Mouse (Mus musculus): ENCODE measurements around the gene Gm10065. TPM values are rescaled to one million over a fixed set of nuclear protein-coding genes. Genes with fewer than 3 reads are reported as not detected.

Gene Gm10065
- total RNA-seq (2023) = not detected in 2 replicates

GRCm38 (mm10) chr13:21478759-21479670, at the start of gene Gm10065, which contains the start of gene Zkscan4:
Gene Gm10065 (minus strand): TSS chr13:21479441.
Gene Zkscan4 (plus strand): TSS chr13:21478907.

GRCm38 (mm10) chr13:21501182-21501581, 21.9 kb upstream of the Gm10065 start, which contains the start of gene Gm11273:
Gene Gm11273 (minus strand): TSS chr13:21501418.

GRCm38 (mm10) chr13:21495080-21495479, 15.8 kb upstream of the Gm10065 start, which contains the start of gene AK157302:
Gene AK157302 (plus strand): TSS chr13:21495223.

GRCm38 (mm10) chr13:21468061-21469019, 10.9 kb downstream of the Gm10065 start, which contains the start of gene Nkapl:
Gene Nkapl (minus strand): TSS chr13:21468509.

GRCm38 (mm10) chr13:21453449-21453848, 25.8 kb downstream of the Gm10065 start, which contains the start of gene Zscan26:
Gene Zscan26 (minus strand): TSS chr13:21453730.

GRCm38 (mm10) chr13:21440503-21441206, 38.6 kb downstream of the Gm10065 start, which contains the start of gene Pgbd1:
Gene Pgbd1 (minus strand): TSS chr13:21441058.

Other genes with a start within 250 kb of the Gm10065 start
- not detected in 2 replicates for gene Gpx5, start 186.7 kb downstream of the Gm10065 start, total RNA-seq (2023)
- not detected in 2 replicates for gene Gpx6, start 167.3 kb downstream of the Gm10065 start, total RNA-seq (2023)
- not detected in 2 replicates for gene Olfr1367, start 132.5 kb downstream of the Gm10065 start, total RNA-seq (2023)
- 1.3 and 2.0 TPM in 2 replicates for gene Zscan12, start 116.6 kb downstream of the Gm10065 start, total RNA-seq (2023)
- 20.2 and 21.4 TPM in 2 replicates for gene Zkscan3, start 76.7 kb downstream of the Gm10065 start, total RNA-seq (2023)
- 0.44 TPM in 1 of 2 replicates, not detected in the other for gene Pgbd1, start 38.4 kb downstream of the Gm10065 start, total RNA-seq (2023)
- gene Zscan26, start 25.7 kb downstream of the Gm10065 start, total RNA-seq (2023) = 5.4 and 6.6 TPM in 2 replicates
- gene Nkapl, start 10.9 kb downstream of the Gm10065 start, total RNA-seq (2023) = not detected in 2 replicates
- not detected in 2 replicates for gene Zkscan4, start 534 bp downstream of the Gm10065 start, total RNA-seq (2023)
- gene AK157302, start 15.8 kb upstream of the Gm10065 start, total RNA-seq (2023) = 4.7 and 5.3 TPM in 2 replicates
- 9.1 and 10.0 TPM in 2 replicates for gene Gm11273, start 22.0 kb upstream of the Gm10065 start, total RNA-seq (2023)
- 2.6 and 3.3 TPM in 2 replicates for gene Zkscan8, start 51.7 kb upstream of the Gm10065 start, total RNA-seq (2023)
- gene Olfr1366, start 63.4 kb upstream of the Gm10065 start, total RNA-seq (2023) = not detected in 2 replicates
- not detected in 2 replicates for gene Olfr1535, start 80.5 kb upstream of the Gm10065 start, total RNA-seq (2023)
- not detected in 2 replicates for gene Olfr1364, start 102.3 kb upstream of the Gm10065 start, total RNA-seq (2023)
- not detected in 2 replicates for gene Olfr1362, start 134.6 kb upstream of the Gm10065 start, total RNA-seq (2023)
- gene Olfr11, start 163.1 kb upstream of the Gm10065 start, total RNA-seq (2023) = not detected in 2 replicates
- gene Olfr1361, start 183.9 kb upstream of the Gm10065 start, total RNA-seq (2023) = not detected in 2 replicates
- gene Olfr1360, start 198.0 kb upstream of the Gm10065 start, total RNA-seq (2023) = not detected in 2 replicates
- not detected in 2 replicates for gene Olfr1359, start 218.7 kb upstream of the Gm10065 start, total RNA-seq (2023)
- 555 and 664 TPM in 2 replicates for gene Hist1h2bl, start 236.7 kb upstream of the Gm10065 start, total RNA-seq (2023)
- 246 and 285 TPM in 2 replicates for gene Hist1h2ai, start 237.0 kb upstream of the Gm10065 start, total RNA-seq (2023)
- 883 and 948 TPM in 2 replicates for gene Hist1h3h, start 238.2 kb upstream of the Gm10065 start, total RNA-seq (2023)
- 134 and 170 TPM in 2 replicates for gene Hist1h2bm, start 242.6 kb upstream of the Gm10065 start, total RNA-seq (2023)

Data from neutrophil, adult 65 days (primary cell).